Mouse (Mus musculus): ENCODE data around the gene Rap2b.

Gene Rap2b

DNA sequence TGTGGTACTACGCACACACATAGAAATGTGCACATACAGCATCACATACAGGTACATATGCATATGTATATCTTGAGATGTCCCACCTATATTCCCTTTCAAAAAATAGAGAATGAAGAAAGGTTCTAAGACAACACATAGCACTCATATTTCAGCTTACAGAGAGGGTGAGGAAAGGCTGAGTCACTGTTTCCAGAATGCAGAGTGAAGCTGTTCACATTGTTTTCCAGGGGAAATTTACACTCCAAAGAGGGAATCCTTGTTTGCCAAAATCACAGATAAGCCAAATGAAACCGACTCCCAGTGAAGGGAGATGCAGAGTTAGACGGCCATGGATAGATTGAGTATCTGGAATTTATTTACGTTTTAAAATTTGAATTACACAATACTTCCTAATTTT, 30.1 kb downstream of the Rap2b start:
- no peak for DNase-seq

DNA sequence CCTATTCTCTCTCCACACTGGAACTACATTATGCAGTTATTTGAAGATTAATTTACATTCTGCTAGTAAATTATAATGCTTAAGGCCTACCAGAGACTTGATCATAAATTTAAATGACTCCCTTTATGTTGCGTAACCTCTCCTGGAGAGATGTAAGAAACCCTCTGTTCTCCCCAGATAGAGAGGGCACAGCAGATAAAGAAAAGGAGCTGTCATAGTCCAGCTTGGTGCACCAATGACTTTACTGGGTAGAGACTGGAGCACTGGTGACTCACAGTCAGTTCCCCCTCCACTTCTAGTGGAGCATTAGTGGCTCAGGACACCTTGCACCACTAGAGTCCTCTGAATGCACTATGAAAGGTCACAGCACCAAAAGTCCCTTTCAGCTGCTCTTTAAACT, 31.4 kb downstream of the Rap2b start:
- DNase-seq: no peak

GRCm38 (mm10) chr3:61393520-61393919, 32.1 kb downstream of the Rap2b start:
- no peak for DNase-seq

DNA sequence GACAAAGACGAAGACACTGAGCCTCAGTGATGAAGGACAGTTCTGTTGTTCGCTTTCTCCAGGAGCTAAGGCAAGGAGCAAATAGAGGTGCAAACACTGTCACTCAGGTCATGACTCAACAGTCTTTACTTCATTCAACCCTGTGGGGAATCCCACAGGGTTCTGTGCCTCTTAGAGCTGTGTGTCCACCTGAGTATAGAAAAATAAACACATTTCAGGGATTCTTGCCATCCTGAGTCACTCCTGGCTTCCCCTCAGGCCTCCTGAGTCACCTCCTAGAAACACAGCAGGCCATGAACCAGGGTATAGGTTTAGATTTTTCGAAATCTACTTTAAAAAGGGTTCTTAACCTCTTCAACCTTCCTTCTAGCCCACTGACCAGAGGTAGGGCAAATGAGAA, 33.9 kb downstream of the Rap2b start:
- no peak for DNase-seq

GRCm38 (mm10) chr3:61396728-61397127, 35.3 kb downstream of the Rap2b start:
- DNase-seq: no peak

- DNase-seq: no peak
These were observed 39.5 kb downstream of the Rap2b start for GRCm38 (mm10) chr3:61400823-61401387.

GRCm38 (mm10) chr3:61406921-61407320, 45.5 kb downstream of the Rap2b start:
- DNase-seq: no peak

GRCm38 (mm10) chr3:61409683-61410082, 48.2 kb downstream of the Rap2b start:
- DNase-seq: peak; percentile 12

DNA sequence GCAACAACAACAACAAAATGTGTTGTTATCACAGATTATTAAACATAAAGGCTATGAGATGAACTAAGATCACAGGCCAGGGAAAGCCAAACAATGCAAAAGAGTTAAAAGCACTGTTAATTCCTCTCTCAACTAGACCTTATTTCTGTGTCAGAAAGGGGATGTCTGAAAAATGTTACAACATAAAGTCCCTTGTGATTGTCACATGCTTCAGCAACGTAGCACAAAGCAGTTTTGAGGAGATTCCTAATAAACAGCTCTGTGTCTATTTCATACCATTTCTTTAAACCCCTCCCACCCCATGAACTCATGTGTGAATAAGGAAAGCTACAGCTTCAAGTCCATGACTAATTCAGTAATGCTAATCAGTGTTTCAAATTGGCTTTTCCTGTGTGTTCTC, 54.4 kb downstream of the Rap2b start:
- DNase-seq: no peak
